Mouse (Mus musculus) heart, postnatal 0 days (tissue): ENCODE results near the gene Ly6c2. TPM values are rescaled to one million over a fixed set of nuclear protein-coding genes. Genes with fewer than 3 reads are reported as not detected.
A peak's percentile ranks its signal among the peaks of the same experiment; 100 is the strongest.
"Not testable (repeated sequence)": the region's sequence is repeated elsewhere in the genome, so short reads cannot be mapped to it uniquely, and the experiment has no call there.

ENCODE experiments used
- ATAC-seq: fragments of 200-750 bp; cut with Nextera tagmentation; 2 replicates; pipeline ENCODE4 v1.8.0; 2017; ENCODE audit warnings: low read depth, moderate number of reproducible peaks, moderate library complexity; ENCODE audit not compliant: insufficient read depth
- DNase-seq: peaks from one replicate; pipeline ENCODE4 v3.0.0-alpha.2; 2016; ENCODE audit warnings: low spot score
- H3K27ac ChIP-seq: fragments of 300-500 bp; sonication (generic); 2 replicates; pipeline ENCODE4 v1.5.1; 2014; ENCODE audit warnings: low read depth, mild to moderate bottlenecking
- H3K27me3 ChIP-seq: fragments of 300-500 bp; sonication (generic); 2 replicates; pipeline ENCODE4 v1.6.1; 2014; ENCODE audit warnings: low read length, mixed read lengths; ENCODE audit not compliant: control insufficient read depth, insufficient read depth
- H3K36me3 ChIP-seq: fragments of 300-500 bp; sonication (generic); replicated peaks from 2 replicates; pipeline ENCODE4 v1.6.1; 2014; ENCODE audit warnings: low read length, mixed read lengths; ENCODE audit not compliant: control insufficient read depth, insufficient read depth
- H3K4me1 ChIP-seq: fragments of 300-500 bp; sonication (generic); 2 replicates; pipeline ENCODE4 v1.6.1; 2014; ENCODE audit warnings: antibody characterized with exemption; ENCODE audit not compliant: control insufficient read depth, insufficient read depth
- H3K4me2 ChIP-seq: fragments of 300-500 bp; sonication (generic); 2 replicates; pipeline ENCODE4 v1.6.1; 2014; ENCODE audit warnings: low read depth, mild to moderate bottlenecking, low read length, moderate library complexity
- H3K4me3 ChIP-seq: fragments of 300-500 bp; sonication (generic); 2 replicates; pipeline ENCODE4 v1.5.1; 2014; ENCODE audit warnings: low read depth, low read length
- H3K9ac ChIP-seq: fragments of 300-500 bp; sonication (generic); replicated peaks from 2 replicates; pipeline ENCODE4 v1.6.1; 2014; ENCODE audit warnings: low read depth, low read length, mixed read lengths
- H3K9me3 ChIP-seq: fragments of 300-500 bp; sonication (generic); replicated peaks from 2 replicates; pipeline ENCODE4 v1.6.1; 2016; ENCODE audit warnings: low read length; ENCODE audit not compliant: control insufficient read depth
- CTCF ChIP-seq: IDR thresholded peaks from 2 replicates; pipeline ENCODE4 v1.5.1; 2016; ENCODE audit warnings: antibody characterized with exemption, control low read depth, low read depth
- EP300 ChIP-seq: IDR thresholded peaks from 2 replicates; pipeline ENCODE4 v1.6.1; 2016; ENCODE audit warnings: antibody characterized with exemption, low read depth
- WGBS: fragments of 180-500 bp; shearing (Covaris S2); extraction: QIAGEN DNeasy Blood & Tissue Kit; methylation state at CpG from one replicate; pipeline ENCODE4 v1.1.7; 2014; 5-methylcytosine and 5-hydroxymethylcytosine counted together
- polyA plus RNA-seq: library from polyadenylated mRNA; unstranded; fragments of >200 nt; fragmentation: Nextera tagmentation; extraction: Ambion mirVana; gene quantifications from 2 replicates; pipeline ENCODE4 v1.2.1, GENCODE M21; 2015
- total RNA-seq: library from RNA; depleted of rRNA; stranded (reverse); fragments of >200 nt; gene quantifications from 2 replicates; pipeline ENCODE4 v1.2.3, GENCODE M21; 2014; ENCODE audit warnings: low replicate concordance

The Ly6c2 gene
- total and polyA plus RNA-seq, 2 experiments from 2014 or later = 0.75 to 3.4 TPM

- 32% methylated on average over 6 of the region's 6 CpGs for WGBS
- ATAC-seq, DNase-seq: not testable (repeated sequence)
Measured at GRCm38 (mm10) chr15:75141812-75142360, 30.1 kb upstream of the Ly6c2 start.

GRCm38 (mm10) chr15:75137739-75138138 is 26.0 kb upstream of the Ly6c2 start:
- not testable (repeated sequence) for H3K9ac ChIP-seq, H3K36me3 ChIP-seq, H3K4me1 ChIP-seq, H3K27ac ChIP-seq, H3K4me2 ChIP-seq, H3K4me3 ChIP-seq, DNase-seq, H3K9me3 ChIP-seq, H3K27me3 ChIP-seq, ATAC-seq
- WGBS = 57% methylated on average over 3 of the region's 3 CpGs

More at GRCm38 (mm10) chr15:75141812-75142360, 30.1 kb upstream of the Ly6c2 start:
- not testable (repeated sequence) for H3K27ac ChIP-seq, H3K4me1 ChIP-seq, H3K9me3 ChIP-seq, H3K4me2 ChIP-seq, H3K9ac ChIP-seq, H3K4me3 ChIP-seq, H3K36me3 ChIP-seq, H3K27me3 ChIP-seq
- TF ChIP-seq CTCF = peak; percentile 39; the same call in 1 of the 2 replicates

GRCm38 (mm10) chr15:75135090-75135783 is 23.5 kb upstream of the Ly6c2 start:
- not testable (repeated sequence) for DNase-seq, H3K4me2 ChIP-seq, H3K4me1 ChIP-seq, H3K36me3 ChIP-seq, H3K9ac ChIP-seq, ATAC-seq, H3K27me3 ChIP-seq, H3K9me3 ChIP-seq, H3K27ac ChIP-seq, H3K4me3 ChIP-seq
- 85% methylated on average over 2 of the region's 2 CpGs for WGBS

DNA sequence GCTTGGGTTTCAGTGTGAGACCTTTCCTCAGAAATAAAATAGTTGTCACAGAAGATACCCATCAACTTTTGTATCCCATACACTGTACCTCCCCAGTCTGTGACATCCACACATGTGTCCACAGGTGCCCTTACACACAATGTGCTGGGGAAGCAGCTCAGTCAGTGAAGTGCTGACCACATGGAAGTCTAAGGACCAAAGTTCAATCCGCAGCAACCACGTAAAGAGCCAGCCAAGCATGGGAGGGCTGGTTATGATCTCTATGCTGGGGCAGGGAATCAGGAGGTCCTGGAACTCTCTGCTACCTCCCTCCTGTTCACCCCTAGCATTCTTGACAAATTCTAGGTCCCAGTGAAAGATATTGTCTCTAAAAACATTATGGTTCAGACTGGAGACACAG is 20.6 kb upstream of the Ly6c2 start:
- H3K9ac ChIP-seq, ATAC-seq, H3K4me2 ChIP-seq, H3K4me1 ChIP-seq, H3K36me3 ChIP-seq, DNase-seq, H3K9me3 ChIP-seq, H3K27me3 ChIP-seq, H3K27ac ChIP-seq, H3K4me3 ChIP-seq: not testable (repeated sequence)
- 87% methylated on average over 2 of the region's 2 CpGs for WGBS

DNA sequence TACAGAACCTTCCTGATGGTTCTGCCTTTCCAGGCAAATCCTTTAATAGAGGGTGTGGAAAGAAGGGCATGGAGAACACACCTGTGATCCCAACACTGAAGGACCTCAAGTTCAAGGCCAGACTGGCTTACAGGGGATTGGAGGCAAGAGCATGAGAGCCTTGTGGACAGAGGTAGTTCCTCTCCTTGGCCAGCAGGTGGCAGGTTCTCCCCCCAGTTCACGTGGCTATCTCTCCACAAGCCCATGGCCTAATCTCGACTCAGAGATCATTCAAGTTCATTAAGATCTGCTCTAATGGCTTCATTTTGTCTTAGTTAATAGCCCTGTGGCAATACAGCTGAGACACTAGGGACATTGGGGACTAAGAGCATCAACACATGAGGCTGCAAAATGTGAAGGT is 8.3 kb upstream of the Ly6c2 start:
- H3K4me2 ChIP-seq = no peak overlapping the region
- no peaks in the 10 kb centered on the region for H3K36me3 ChIP-seq
- no peak for DNase-seq
- H3K27me3 ChIP-seq = no peaks in the 10 kb centered on the region
- no peak for ATAC-seq
- H3K4me1 ChIP-seq = no peaks in the 10 kb centered on the region
- no peak overlapping the region for H3K9ac ChIP-seq
- H3K4me3 ChIP-seq = no peak overlapping the region
- no peaks in the 10 kb centered on the region for H3K9me3 ChIP-seq
- WGBS = 16% methylated on average over 2 of the region's 2 CpGs
- TF ChIP-seq CTCF (peak; percentile 48), EP300 (no peak)
- no peak overlapping the region for H3K27ac ChIP-seq

GRCm38 (mm10) chr15:75118742-75119141 is 7.0 kb upstream of the Ly6c2 start:
- WGBS = 18% methylated on average over 5 of the region's 7 CpGs
- H3K9ac ChIP-seq = not testable (repeated sequence)

DNA sequence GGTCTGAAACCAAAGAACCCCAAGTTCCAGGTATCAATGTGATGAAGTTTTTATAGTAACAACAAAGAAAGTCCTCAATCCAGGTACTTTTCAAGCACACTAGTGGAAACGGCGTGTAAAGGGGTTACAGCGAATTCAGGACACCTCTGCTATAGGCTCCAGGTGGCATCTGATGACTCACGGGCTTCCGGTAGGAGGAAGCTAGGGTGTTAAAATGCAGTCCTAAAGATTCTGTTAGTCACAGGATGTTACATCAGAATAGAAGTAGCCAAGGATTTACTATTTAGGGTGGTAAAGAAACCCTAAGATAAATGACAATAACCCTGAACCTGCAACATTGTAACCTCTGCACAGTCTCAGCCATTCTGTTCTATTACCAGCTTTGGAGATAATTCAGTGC is 5.7 kb upstream of the Ly6c2 start:
- H3K9ac ChIP-seq, H3K4me2 ChIP-seq, ATAC-seq, H3K27ac ChIP-seq, DNase-seq, H3K27me3 ChIP-seq, H3K36me3 ChIP-seq, H3K4me1 ChIP-seq, H3K4me3 ChIP-seq, H3K9me3 ChIP-seq: not testable (repeated sequence)
- 79% methylated on average over 5 of the region's 5 CpGs for WGBS

More at GRCm38 (mm10) chr15:75118742-75119141, 7.0 kb upstream of the Ly6c2 start:
- ATAC-seq, H3K4me3 ChIP-seq, H3K27me3 ChIP-seq, DNase-seq, H3K36me3 ChIP-seq, H3K9me3 ChIP-seq, H3K4me2 ChIP-seq, H3K27ac ChIP-seq, H3K4me1 ChIP-seq: not testable (repeated sequence)
- peak; percentile 55 for TF ChIP-seq CTCF
